Mouse (Mus musculus) left cerebral cortex, adult 2 months (tissue): ENCODE results near the gene Gm43064. TPM values are rescaled to one million over a fixed set of nuclear protein-coding genes. Genes with fewer than 3 reads are reported as not detected.

Experiments
- DNase-seq, 2 experiments: peaks; one replicate each; pipeline ENCODE4 v3.0.0; 2021 to 2022; ENCODE audit warnings: low spot score in 2 of 2, mixed read lengths in 1 of 2; ENCODE audit errors: extremely low spot score in 1 of 2
- H3K27ac ChIP-seq: fragments of 200-600 bp; 2 replicates; pipeline ENCODE4 v1.8.1; 2022
- H3K4me3 ChIP-seq: fragments of 200-600 bp; 2 replicates; pipeline ENCODE4 v1.8.1; 2022
- CTCF ChIP-seq: fragments of 200-600 bp; IDR thresholded peaks from 2 replicates; pipeline ENCODE4 v1.8.1; 2022; ENCODE audit warnings: antibody characterized with exemption, mild to moderate bottlenecking, moderate library complexity
- intact Hi-C: fragments of 180-260 bp; cut with DNase I; formaldehyde crosslinking; loops from one replicate; pipeline ENCODE4 v1.15.1; 2025
- long read RNA-seq, 2 experiments: library from polyadenylated mRNA; stranded (forward); transcript quantifications; one replicate each; pipeline ENCODE4 v2.0.0; 2021; ENCODE audit warnings: borderline mapping rate in 2 of 2
- total RNA-seq, 2 experiments: library from RNA; stranded (reverse); gene quantifications; 2 replicates each; pipeline ENCODE4 v1.2.3; 2021

The Gm43064 gene
- total RNA-seq: under 1 TPM; 0.27 to 0.87 TPM
- long read RNA-seq, experiment 1, partial matches to known transcripts: 0 of 1 reads
- long read RNA-seq, experiment 1, other reads (novel, unspliced or antisense): 1 of 1 reads
- long read RNA-seq, experiment 2: 0 reads

DNA sequence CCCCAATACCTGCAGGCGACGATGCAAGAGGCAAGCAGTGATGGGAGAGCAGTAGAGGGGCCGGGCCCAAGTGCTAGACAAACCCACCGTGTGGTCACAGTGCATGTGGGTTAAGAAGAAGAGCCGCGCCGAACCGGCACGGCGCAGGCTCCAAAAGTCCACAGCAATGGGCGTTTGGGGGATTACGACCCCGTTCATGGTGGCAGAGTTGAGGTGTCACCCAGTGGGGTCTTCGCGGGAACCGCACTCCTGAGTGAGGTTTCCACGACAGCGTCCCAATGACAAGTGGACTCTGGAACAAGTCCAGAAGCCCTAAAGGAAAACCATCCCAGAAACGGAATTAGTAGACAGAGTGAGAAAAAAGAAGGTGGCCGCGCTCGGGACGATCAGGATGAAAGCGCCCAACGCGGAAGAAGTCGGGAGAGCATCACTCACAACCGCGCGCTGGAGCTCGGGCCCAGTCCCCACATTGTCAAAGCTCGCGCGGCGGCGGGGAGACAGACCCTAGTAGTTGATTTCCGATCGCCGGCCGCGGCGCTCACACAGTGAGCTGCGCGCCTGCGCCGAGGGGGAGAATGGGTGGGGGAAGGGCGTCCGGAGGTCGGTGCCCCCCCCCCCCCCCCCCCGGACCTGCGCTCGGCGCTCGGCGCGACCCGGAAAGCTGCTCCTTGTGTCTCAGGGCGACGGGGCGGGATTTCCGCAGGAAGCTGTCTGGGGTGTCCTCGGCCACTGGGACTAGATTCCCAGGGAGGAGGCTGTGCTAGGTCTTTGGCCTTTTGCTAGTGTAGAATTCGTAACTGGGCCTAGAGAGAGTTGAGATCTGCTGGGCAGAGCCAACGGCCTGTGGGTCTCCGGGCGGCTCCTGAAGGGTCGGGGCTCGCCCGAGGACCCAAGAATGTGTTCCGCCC, at the start of gene Gm43064, which contains the start of the genes Dclre1b and Ap4b1:
Gene Gm43064, plus strand, starts transcription at position 683 of the 908 bp plus-strand sequence.
Gene Dclre1b, minus strand, starts transcription at position 554 of the 908 bp plus-strand sequence.
Gene Ap4b1, plus strand, starts transcription at position 630 of the 908 bp plus-strand sequence.
- peak within 1 kb of the TSS; percentile 88 for H3K27ac ChIP-seq
- peak; percentile 87 to 90 for DNase-seq
- intact Hi-C loops: loop anchor here (1.0 to 5.0 kb wide), 4 partner anchors 18 to 158 kb away; partner anchors contain the start of genes Hipk1, Phtf1 and Rsbn1
- H3K4me3 ChIP-seq: peak within 1 kb of the TSS; percentile 77
- no peak for TF ChIP-seq CTCF

- Histone ChIP-seq H3K4me3 (no peak overlapping the region), H3K27ac (no peak overlapping the region)
- no peak for DNase-seq
- intact Hi-C loops: no loop called here
- TF ChIP-seq CTCF: no peak
Observed at GRCm38 (mm10) chr3:103766789-103767188, 42.6 kb upstream of the Gm43064 start.

GRCm38 (mm10) chr3:103771531-103772130, 37.7 kb upstream of the Gm43064 start:
- no peak for TF ChIP-seq CTCF
- Histone ChIP-seq H3K4me3 (no peak overlapping the region), H3K27ac (peak overlapping the region; percentile 2; the same call in 1 of the 2 replicates)
- intact Hi-C loops: no loop called here
- DNase-seq: no peak

DNA sequence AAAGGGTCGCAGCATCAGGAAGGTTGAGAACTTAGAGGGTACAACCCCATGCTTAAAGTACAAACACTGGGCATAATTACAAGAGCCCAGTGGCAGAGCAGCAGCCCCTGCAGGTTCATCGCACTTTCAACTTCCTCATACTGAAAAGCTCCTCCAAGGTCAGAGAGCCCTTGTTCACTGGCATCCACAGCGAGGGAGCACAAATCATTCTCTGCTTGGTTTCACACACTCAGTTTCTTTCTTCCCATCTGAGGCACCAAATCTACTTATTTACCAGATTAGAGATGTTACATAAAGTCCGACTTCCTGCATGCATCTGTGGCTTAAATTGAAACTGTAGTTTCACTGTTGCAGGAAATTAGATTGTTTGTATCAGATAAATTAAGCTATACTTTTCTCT, 36.5 kb upstream of the Gm43064 start:
- intact Hi-C loops: no loop called here
- peak overlapping the region; percentile 20; the same call in 1 of the 2 replicates for H3K27ac ChIP-seq
- TF ChIP-seq CTCF: no peak
- H3K4me3 ChIP-seq: no peak overlapping the region
- DNase-seq: no peak

- TF ChIP-seq CTCF: no peak
- no peak for DNase-seq
- intact Hi-C loops: no loop called here
- Histone ChIP-seq H3K4me3 (no peak overlapping the region), H3K27ac (peak overlapping the region; percentile 20; the same call in 1 of the 2 replicates)
Observed at GRCm38 (mm10) chr3:103773508-103773907, 35.9 kb upstream of the Gm43064 start.

DNA sequence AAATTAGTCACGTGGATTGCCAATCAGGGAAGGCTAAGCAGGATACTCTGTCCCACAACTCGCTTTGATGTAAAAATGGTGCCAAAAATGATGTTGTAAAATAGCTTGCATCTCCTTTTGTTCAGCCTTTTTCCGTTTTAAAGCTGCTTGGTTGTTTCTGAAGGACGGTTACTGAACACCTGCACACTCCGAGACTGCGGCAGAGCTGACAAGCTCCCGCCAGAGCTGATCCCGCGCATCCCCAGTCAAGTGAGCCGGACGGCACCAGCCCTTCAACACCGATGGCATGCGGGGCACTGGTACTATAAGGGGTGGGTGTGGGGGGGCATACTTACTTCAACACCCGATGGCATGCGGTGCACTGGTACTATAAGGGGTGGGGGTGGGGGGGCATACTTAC, 35.4 kb upstream of the Gm43064 start:
- no peak for TF ChIP-seq CTCF
- intact Hi-C loops: no loop called here
- DNase-seq: no peak
- Histone ChIP-seq H3K4me3 (no peak overlapping the region), H3K27ac (no peak overlapping the region)

DNA sequence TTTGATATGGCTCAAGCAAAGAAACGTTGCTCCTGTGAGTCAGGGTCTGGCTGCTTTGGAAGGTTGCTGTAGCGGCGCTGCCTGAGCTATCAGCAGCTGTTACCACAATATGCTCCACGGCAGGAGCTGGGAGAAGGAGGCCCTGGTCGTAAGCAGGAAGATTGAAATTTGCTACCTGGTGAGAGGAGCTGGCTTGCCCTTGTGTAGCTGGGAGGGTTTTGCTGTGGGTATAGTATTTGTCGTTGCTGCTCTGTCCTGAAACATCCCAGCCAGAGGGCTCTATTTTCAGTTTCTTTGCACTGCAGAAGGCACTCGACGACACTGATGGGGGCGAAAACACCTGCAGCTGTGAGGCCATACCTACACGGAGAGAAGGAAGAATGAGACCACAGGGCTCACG, 31.4 kb upstream of the Gm43064 start:
- DNase-seq: no peak

DNA sequence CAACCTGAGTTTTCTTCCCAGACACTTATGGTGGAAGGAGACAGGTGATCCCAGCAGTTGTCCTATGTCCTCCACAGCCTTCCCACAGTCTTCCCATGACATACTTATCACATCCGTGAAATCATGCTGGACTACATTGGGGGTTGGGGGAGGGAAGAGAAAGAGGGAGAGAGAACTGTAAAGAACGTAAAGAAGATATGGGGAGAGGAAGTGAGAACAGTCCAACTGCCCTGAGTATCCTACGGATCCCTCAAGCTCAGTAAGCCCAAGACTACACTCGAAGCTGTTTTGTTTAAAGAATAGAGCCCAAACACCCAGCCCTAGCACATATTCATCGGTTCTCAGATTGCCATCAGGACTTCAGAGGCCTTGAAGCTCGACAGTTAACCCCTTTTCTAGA, 30.7 kb upstream of the Gm43064 start:
- Histone ChIP-seq H3K27ac (no peak overlapping the region), H3K4me3 (no peak overlapping the region)
- no peak for TF ChIP-seq CTCF
- intact Hi-C loops: no loop called here
- no peak for DNase-seq

More for the DNA sequence above, 31.4 kb upstream of the Gm43064 start:
- Histone ChIP-seq H3K27ac (no peak overlapping the region), H3K4me3 (no peak overlapping the region)
- intact Hi-C loops: no loop called here
- TF ChIP-seq CTCF: no peak

GRCm38 (mm10) chr3:103779183-103779582, 30.2 kb upstream of the Gm43064 start:
- Histone ChIP-seq H3K27ac (no peak overlapping the region), H3K4me3 (no peak overlapping the region)
- no peak for TF ChIP-seq CTCF
- DNase-seq: no peak
- intact Hi-C loops: no loop called here

GRCm38 (mm10) chr3:103780271-103780670, 29.1 kb upstream of the Gm43064 start:
- TF ChIP-seq CTCF: no peak
- intact Hi-C loops: no loop called here
- DNase-seq: no peak
- Histone ChIP-seq H3K27ac (peak overlapping the region; percentile 10; the same call in 1 of the 2 replicates), H3K4me3 (no peak overlapping the region)

DNA sequence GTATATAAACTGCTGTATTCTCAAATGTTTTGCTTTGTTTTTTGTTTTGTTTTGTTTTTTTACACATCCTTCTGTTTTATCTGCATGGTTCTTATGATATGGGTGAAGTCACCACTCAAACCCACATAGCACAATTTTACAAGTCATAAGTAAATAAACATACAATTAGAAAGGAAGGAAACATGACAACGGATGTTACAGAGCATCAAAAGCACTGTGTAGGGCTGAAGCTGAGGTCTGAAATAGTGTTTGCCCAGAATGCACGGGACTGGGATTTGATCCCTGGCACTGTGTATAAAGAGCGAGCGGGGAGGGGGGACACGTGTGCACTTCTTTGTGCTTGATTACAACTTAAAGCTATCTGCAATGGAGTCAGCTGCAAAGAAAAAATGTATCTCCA, 28.6 kb upstream of the Gm43064 start:
- no peak for TF ChIP-seq CTCF
- Histone ChIP-seq H3K27ac (peak overlapping the region; percentile 20; the same call in 1 of the 2 replicates), H3K4me3 (no peak overlapping the region)
- intact Hi-C loops: no loop called here
- DNase-seq: no peak
